Mouse (Mus musculus) megakaryocyte progenitor cell, adult 5-6 weeks (primary cell): ENCODE measurements around the gene Tcte2. TPM values are rescaled to one million over a fixed set of nuclear protein-coding genes. Genes with fewer than 3 reads are reported as not detected.

Source experiments
- ATAC-seq: replicated peaks from 2 replicates; pipeline ENCODE4 v1.8.0; 2016; ENCODE audit warnings: mild to moderate bottlenecking, moderate TSS enrichment, inconsistent platforms; ENCODE audit not compliant: poor library complexity
- total RNA-seq, 2 experiments: library from RNA; stranded (forward) in 1 of 2; stranded (reverse) in 1 of 2; fragments of 157-497, 149-512 nt in 1 of 2; fragments of 200-1000 nt in 1 of 2; gene quantifications; 2 replicates each; pipeline versions ENCODE4 v1.2.3 to v1.2.4; 2015 to 2017

Gene Tcte2
- total RNA-seq, 2 experiments from 2014 or later = 1.0 TPM; not detected in 1

- no peak for ATAC-seq
These were observed 98.0 kb downstream of the Tcte2 start for GRCm38 (mm10) chr17:13663386-13664166.

Other genes starting within 250 kb of the Tcte2 start
- 2.5 and 3.7 TPM in 2 replicates for gene Afdn, start 1.3 kb downstream of the Tcte2 start, total RNA-seq (2015)
- 2.6 and 5.6 TPM in 2 replicates for gene Afdn, start 1.3 kb downstream of the Tcte2 start, total RNA-seq (2017)
- gene Gm7168, start 186.5 kb upstream of the Tcte2 start, total RNA-seq (2015) = not detected in 2 replicates
- gene Gm7168, start 186.5 kb upstream of the Tcte2 start, total RNA-seq (2017) = not detected in 2 replicates
- gene Gm7356, start 241.9 kb upstream of the Tcte2 start, total RNA-seq (2015) = not detected in 2 replicates
- not detected in 2 replicates for gene Gm7356, start 241.9 kb upstream of the Tcte2 start, total RNA-seq (2017)